Mouse (Mus musculus) adrenal gland, postnatal 4 days (tissue): ENCODE results near the gene Zfp787. TPM values are rescaled to one million over a fixed set of nuclear protein-coding genes. Genes with fewer than 3 reads are reported as not detected.

Experiments
- DNase-seq, 2 experiments: peaks; one replicate each; pipeline ENCODE4 v3.0.0; 2021 to 2022; ENCODE audit warnings: low spot score in 2 of 2, mixed read lengths in 2 of 2
- total RNA-seq, 2 experiments: library from RNA; stranded (reverse); gene quantifications; 2 replicates each; pipeline ENCODE4 v1.2.3; 2021

Gene Zfp787
- total RNA-seq, 2 experiments from 2014 or later, result 79.3 to 83.7 TPM

- DNase-seq, result no peak
These were observed 13.6 kb upstream of the Zfp787 start for GRCm38 (mm10) chr7:6169403-6169802.

DNA sequence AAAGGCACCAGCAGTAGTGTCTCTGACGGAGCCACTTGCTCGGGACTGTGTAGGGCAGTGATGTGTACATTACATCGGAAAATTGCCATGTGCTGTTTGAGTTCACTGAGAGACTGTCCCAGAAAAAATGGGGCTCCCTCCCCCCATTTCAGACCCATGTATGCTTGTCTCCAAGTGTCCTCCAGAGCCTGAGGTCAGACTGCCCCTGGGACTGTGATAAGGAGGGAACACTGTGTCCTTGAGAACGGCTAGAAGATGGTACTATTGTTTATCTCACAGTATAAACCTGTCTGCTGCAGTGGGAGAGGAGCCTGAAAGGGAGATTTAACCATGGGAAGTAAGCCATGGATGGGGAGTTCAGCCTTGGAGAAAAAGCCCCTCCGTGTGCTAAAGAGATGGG lies 8.9 kb upstream of the Zfp787 start:
- DNase-seq, result no peak

DNA sequence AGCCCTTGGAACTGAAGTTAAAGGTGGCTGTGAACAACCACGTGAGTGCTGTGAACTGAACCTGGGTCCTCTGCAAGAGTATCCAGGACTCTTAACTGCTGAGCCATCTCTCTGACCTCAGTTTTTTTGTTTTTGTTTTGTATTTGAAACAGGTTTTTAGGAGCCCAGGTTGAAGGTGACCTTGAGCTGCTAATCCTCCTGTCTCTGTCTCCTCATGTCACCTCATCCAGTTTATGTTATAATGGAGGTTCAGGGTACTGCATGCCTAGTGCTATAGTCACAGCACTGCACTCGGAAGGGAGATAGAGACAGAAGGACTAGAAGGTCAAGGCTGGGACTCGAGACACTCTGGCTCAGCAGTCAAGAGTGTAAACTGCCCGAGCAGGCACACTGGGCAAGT lies 6.4 kb upstream of the Zfp787 start:
- DNase-seq, result no peak

DNA sequence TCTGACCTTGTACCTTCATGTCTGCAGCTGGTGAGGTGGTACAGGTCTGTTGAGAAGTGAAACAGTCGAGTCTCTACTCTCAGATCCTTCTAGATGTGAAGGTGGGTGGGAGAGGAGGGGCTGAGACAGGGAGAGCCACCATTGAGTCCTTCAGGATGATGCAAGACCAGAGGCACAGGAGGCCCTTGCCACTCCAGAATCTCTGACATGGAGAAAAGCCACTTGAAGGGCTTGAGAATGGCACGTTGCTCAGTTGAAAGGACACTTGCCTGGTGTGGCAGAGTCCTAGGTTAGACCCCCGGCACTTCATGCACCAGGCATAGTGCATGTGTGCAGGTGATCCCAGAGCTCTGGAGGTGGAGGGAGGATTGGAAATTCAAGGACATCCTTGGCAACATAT lies 5.7 kb upstream of the Zfp787 start:
- DNase-seq, result no peak

- DNase-seq, result no peak
These were observed 3.8 kb upstream of the Zfp787 start for GRCm38 (mm10) chr7:6159604-6160003.

DNA sequence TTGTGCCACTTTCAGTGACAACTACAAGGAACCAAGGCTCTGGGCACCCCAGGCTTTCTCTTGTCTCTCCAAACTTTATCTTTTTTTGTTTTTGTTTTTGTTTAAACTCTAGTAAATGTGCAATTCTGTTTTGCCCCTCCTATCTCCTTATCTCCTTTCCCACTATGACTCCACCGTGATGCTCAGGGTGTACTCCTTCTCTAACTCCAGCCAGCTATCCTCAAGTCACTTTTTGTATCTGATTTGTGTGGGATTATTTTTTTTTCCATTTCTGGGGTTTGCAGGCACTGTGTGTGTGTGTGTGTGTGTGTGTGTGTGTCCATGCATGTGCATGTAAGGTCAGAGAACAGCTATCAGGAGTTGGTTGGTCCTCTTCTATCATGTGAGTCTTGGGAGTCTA lies 1.7 kb upstream of the Zfp787 start:
- no peak for DNase-seq

DNA sequence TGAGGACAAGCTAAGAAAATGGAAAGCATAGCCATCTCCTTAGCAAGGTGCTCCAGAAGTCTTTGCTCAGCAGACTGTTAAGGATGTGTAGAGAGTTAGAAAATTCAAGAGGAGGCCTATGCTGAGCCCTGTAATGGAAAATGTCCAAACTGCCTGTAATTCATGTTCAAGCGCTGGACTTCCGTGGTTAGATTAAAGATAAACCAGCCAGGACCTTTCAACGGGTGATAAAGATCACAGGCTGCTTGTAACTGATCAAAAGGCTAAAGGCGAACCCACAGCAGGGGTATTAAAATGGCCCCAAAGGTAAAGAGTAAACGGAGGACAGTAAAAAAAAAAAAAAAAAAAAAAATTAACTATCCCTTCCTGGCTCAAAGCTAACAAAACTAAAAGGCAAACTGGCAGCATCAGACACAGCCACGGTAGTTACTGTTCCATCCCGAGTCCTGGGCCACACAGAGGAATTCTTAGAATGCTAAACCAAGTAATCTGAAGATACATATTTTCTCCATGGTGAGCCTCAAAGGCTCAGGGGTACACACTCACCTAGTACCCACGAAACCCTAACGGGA lies 1.2 kb upstream of the Zfp787 start:
- DNase-seq, result no peak

DNA sequence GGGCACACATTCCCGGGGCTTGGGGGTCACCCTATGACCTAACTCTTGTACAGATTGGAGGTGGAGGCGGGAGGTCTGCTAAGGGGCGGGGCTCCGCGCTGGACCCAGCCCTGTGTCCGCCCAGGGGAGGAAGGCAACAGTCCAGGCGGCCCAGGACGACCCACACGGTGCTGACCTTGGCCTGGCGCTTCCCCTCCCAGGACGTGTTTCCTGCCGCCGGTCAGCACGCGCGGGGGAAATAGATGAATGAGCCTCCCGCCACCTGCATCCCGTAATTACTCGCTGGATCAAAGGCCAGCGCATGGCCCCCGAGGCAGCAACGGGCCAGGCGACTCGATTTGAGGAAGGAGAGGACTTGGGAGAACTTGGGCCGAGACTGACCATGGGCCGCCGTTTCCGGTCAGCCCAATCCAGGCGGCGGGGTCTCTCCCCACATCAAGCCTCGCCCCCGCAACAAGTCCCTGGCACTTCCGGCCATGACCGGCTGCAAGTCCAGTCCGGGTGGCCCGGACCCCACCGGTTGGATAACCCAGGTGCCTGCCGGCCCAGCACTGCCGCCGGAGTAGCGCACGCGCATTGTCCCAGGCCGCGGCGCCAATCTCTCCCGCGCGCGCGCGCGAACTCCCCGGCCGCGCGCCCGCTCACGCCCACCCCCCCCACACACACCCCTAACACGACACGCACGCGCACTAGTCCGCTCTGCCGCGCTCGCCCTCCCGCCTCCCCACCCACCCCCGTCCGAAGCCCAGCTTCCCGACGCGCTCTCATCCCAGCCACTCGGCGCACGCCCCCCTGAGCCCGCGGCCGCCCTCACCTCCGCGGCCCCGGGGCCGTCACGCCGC lies 545 bp downstream of the Zfp787 start:
- peak; percentile 60 to 69 for DNase-seq

DNA sequence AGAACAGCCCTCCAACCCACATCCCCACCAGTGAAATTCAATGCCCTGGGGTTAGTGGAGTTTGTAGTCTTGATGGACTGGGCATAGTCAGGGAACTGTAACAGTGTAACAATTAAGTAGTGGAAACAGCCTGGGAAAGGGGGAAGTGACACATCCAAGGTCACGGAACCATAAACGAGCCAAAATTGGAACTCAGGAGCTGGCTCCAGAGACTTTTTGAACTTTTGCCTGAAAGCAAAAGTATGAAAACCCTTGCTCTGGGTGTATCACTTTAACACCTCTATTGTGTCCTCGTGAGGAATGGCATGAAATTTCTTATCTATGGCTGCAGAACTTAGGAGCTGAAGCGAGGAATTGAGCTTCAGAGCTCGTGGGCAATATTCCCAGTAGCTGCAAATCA lies 1.6 kb downstream of the Zfp787 start:
- no peak for DNase-seq

DNA sequence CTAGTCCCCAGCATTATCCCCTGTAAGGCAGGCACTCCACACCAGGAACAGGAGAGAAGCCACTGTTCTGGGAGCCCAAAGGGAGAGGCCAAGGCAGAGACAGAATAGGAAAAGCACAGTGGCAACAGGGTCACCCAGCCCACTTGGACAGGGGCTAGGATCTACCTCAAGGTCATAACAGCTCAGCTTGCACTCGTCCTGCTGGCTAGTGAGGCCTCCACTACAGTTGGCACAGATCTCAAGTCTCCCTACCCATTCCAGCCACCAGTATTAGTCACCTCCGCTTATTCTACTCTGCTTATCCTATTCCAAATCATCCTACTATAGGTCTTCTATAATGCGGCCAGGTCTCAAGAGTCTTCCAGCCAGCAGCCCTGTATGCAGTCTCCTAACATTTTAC lies 2.7 kb downstream of the Zfp787 start:
- no peak for DNase-seq

- no peak for DNase-seq
These were observed 3.8 kb downstream of the Zfp787 start for GRCm38 (mm10) chr7:6152036-6152435.

GRCm38 (mm10) chr7:6151266-6151665 lies 4.5 kb downstream of the Zfp787 start:
- no peak for DNase-seq

GRCm38 (mm10) chr7:6147688-6148087 lies 8.1 kb downstream of the Zfp787 start:
- DNase-seq, result no peak

DNA sequence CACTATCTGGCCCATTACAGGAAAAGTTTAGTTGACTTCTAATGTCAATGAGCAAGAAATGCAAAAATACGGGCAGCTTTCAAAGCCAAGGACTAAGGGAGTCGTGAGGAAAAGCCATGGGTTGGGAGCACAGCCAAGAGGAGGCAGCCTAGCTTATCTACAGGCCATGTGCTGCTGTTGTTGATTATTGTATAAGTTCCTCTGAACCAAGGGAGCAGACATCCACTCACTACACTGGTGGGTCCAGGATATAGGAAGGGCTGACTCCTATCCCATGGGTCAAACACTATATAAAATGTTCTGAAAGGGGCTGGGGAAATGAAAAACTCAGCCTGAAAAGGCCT lies 8.8 kb downstream of the Zfp787 start:
- no peak for DNase-seq

DNA sequence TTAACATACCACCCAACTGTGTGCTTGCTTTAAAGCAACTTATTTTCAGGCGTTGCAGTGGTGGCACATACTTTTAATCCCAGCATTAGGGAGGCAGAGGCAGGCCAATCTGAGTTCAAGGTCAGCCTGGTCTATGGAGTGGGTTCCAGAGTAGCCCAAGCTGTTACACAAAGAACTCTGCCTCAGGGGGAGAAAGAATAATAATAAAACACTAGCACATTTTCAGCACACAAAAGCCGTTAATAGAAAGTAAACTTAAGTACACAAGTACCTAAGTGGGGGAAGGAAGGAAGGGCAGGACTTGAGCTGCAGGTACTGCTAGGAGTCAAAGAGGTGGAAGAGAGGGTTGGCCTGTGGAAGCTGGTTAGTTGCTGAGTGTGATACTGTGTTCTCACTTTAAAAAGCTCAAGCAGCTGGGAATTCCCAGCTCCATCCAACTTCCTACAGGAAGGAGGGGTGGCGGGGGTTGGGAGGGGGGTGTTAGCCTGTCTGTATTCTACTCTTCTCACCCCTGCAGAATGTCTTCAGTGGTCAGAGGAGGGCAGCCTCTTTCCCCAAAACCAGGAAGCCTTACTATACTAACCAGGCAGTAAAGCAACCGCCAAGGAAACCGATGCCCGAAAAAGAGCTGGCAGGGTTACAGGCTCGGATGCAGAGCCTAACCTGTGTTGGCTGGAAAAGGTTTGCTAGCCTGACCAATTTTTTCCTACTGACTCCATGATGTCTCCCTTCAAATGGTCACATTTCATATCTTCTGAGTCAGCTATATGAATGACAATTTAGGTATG lies 9.4 kb downstream of the Zfp787 start:
- DNase-seq, result no peak

GRCm38 (mm10) chr7:6145423-6146188 lies 10.2 kb downstream of the Zfp787 start:
- no peak for DNase-seq

DNA sequence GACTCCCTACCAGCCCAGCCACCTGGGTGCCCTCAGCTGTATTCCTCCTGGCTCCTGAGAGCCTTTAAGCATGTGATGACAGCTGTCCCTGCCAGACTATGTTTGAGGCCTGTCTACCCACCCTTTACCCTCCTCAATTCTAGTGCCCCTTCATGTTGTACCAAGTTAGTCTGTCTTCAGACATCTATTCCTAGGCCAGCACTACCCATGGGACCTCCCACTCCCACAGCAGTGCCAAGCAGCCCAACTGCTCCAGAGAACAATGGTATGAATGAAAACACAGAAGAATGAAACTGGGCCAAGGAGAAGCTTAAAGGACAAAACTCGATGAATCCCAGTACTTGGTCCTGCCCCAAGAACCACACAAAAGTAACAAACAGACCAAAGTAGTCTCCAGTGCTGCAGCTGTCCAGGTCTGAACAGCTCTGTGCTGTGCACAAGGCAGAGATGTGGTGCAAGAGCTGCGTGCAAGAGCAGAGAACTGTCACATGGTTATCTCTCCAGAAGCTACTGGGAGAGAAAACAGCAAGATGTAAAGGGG lies 11.7 kb downstream of the Zfp787 start:
- DNase-seq, result no peak

DNA sequence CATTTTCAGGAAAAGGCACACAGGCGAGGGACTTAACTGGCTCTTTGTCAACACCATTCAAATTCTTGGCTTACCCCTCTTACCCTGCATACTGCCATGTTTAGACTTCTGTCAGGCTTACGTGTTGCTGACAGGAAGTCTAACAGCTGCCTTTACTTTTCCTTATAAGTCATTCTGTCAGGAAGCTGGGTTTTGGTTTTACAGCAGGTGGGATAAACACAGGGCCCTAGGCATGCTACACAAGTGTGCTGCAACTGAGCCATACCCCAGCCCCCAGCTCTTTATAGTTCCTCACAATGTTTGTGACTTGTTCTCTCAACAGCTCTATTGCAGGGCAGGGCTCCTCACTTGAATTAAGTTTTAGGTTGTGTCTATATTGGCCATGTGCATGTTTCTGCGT lies 16.5 kb downstream of the Zfp787 start:
- DNase-seq, result no peak

- DNase-seq, result no peak
These were observed 19.3 kb downstream of the Zfp787 start for GRCm38 (mm10) chr7:6136497-6136896.

- DNase-seq, result no peak
These were observed 23.2 kb downstream of the Zfp787 start for GRCm38 (mm10) chr7:6132646-6133045.

DNA sequence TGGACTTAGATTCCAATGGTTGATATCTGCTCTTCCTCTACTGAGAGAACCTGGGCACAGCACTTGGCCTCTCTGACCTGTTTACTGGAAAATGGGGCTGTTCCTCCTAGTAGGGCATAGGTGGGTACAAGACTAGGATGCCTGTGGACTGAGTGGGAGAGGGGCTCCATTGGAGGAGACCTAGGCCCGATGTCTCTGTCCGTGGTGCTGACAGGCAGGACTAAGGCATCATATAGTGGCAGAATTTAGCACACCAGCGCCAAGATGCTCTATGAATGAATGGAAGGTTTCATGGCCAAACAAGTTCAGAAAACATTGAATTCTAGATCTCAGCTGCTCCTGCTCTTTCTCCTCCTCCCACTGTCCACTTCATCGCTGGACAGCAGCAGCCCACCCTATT lies 25.5 kb downstream of the Zfp787 start:
- DNase-seq, result no peak
